Comparison of ENCODE assay signal across 9 mouse cellular contexts in genomic region chr13:51580263-51581044, GRCm38 (mm10). TPM values are rescaled to one million over a fixed set of nuclear protein-coding genes. Genes with fewer than 3 reads are reported as not detected.
A peak's percentile ranks its signal among the peaks of the same experiment; 100 is the strongest.
DNase-seq lines count a peak whose midpoint lies in the region; ATAC-seq and TF ChIP-seq lines count a peak whose summit lies in the region.
"Had no signal": no experiment of that assay in that cellular context is flagged by ENCODE, and none has a peak within 500 bp of the region (broad histone marks: within the 10 kb centered on the region; RNA-seq: fewer than 3 reads in every experiment).

No protein-coding gene starts in this region.

- 0 out of 2 replicates have a peak, but pooled peaks have one; percentile 8 for TF ChIP-seq CTCF in layer of hippocampus, adult 2 months (conservative IDR thresholded peaks at IDR 0.05)

- peak overlapping the region; percentile 63 for H3K27ac ChIP-seq in layer of hippocampus, adult 2 months
- H3K27ac ChIP-seq in limb, embryonic 13.5 days: peak overlapping the region; percentile 59; the same call in 1 of the 2 replicates

- H3K4me1 ChIP-seq in limb, embryonic 13.5 days: peaks cover 17% of the 10 kb centered on the region

- 6% methylated on average over 8 of the region's 8 CpGs for WGBS in limb, embryonic 13.5 days

- no peaks in the 10 kb centered on the region for H3K36me3 ChIP-seq in limb, embryonic 13.5 days

- intact Hi-C loops in heart, postnatal 25 days (cut with DNase I): no loop called here

- no peak overlapping the region for H3K4me3 ChIP-seq in layer of hippocampus, adult 2 months
- H3K4me3 ChIP-seq in limb, embryonic 13.5 days: no peak overlapping the region

- H3K9me3 ChIP-seq in limb, embryonic 13.5 days: peaks cover under 1% of the 10 kb centered on the region; the same call in 1 of the 2 replicates

- DNase-seq in layer of hippocampus, adult 2 months (ENCODE audit: low spot score in 2 of 2): peak; percentile 49 to 77
- no peak for DNase-seq in layer of hippocampus, adult 9-10 months (ENCODE audit: low spot score)
- peak; percentile 90 for DNase-seq in forelimb bud, embryonic 11.5 days (ENCODE audit: low read depth, low spot score)
- peak; percentile 40 for DNase-seq in right cerebral cortex, postnatal 14 days
- DNase-seq in adrenal gland, adult (ENCODE audit: inconsistent age in 2 of 2, low spot score in 1 of 2): no peak
- no peak for DNase-seq in spleen, adult 18-20 months
- DNase-seq in heart, postnatal 25 days (ENCODE audit: low spot score): no peak

- peak; percentile 80 for ATAC-seq in limb, embryonic 13.5 days (ENCODE audit: low FRiP score, low read depth)

- no peak overlapping the region for H3K9ac ChIP-seq in limb, embryonic 13.5 days

- H3K4me2 ChIP-seq in limb, embryonic 13.5 days (replicated peaks): peak overlapping the region; percentile 51

- no peaks in the 10 kb centered on the region for H3K27me3 ChIP-seq in limb, embryonic 13.5 days
- H3K27me3 ChIP-seq: CH12.LX had no signal

RNA-seq across cellular contexts. Expression of gene Shc3, which starts 11.2 kb away (rescaled TPM):
- total RNA-seq in layer of hippocampus, adult 2 months (2021): 100 to 1,000 TPM; 120 to 127 TPM
- polyA plus RNA-seq in limb, embryonic 13.5 days (2015; fragmentation: Nextera tagmentation; extraction: Ambion mirVana): 0.69 and 0.73 TPM in 2 replicates
- total RNA-seq in heart, postnatal 25 days (2021): 1 to 10 TPM; 2.3 TPM

Comparison
In these comparisons a context has a peak if more than half of its experiments do, and no peak if none do; other contexts are left out.
1. DNase-seq: peak in layer of hippocampus, adult 2 months (2 of 2), forelimb bud, embryonic 11.5 days (single experiment) and right cerebral cortex, postnatal 14 days (single experiment); none in layer of hippocampus, adult 9-10 months (single experiment), adrenal gland, adult (0 of 2), spleen, adult 18-20 months (0 of 2) and heart, postnatal 25 days (single experiment).
2. RNA of gene Shc3, which starts 11.2 kb away (total RNA-seq): 120 to 127 TPM in layer of hippocampus, adult 2 months; 2.3 TPM in heart, postnatal 25 days; every median in the first group is over 10 times any median in the second.